Mouse (Mus musculus) naive thymus-derived CD4-positive, alpha-beta T cell, adult 2 months (primary cell): ENCODE results near the gene Ndufb4.
"Not testable (repeated sequence)": the region's sequence is repeated elsewhere in the genome, so short reads cannot be mapped to it uniquely, and the experiment has no call there.

Experiments
- DNase-seq: peaks from one replicate; pipeline ENCODE4 v3.0.0-alpha.2; 2011; ENCODE audit warnings: low read depth

Ndufb4 gene

DNA sequence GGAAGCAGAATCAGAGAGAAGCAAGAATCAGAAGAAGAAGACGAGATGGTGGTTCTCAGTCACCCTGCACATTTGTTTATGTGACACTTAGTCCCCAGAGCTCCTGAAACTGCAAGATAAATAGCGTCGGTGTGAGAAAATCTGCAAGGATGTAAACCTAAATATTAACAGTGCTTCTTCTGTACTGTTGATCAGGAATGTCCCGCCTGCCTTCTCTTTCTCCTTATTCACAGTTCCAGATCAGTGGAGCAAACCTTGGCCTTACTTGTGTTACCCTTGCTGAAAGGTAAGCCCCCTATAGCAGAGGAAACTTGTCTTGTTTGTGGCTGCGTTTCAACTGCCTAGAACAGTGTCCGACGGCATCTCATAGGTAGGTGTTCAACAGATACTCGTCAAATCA lies 23.3 kb upstream of the Ndufb4 start:
- DNase-seq: no peak

DNA sequence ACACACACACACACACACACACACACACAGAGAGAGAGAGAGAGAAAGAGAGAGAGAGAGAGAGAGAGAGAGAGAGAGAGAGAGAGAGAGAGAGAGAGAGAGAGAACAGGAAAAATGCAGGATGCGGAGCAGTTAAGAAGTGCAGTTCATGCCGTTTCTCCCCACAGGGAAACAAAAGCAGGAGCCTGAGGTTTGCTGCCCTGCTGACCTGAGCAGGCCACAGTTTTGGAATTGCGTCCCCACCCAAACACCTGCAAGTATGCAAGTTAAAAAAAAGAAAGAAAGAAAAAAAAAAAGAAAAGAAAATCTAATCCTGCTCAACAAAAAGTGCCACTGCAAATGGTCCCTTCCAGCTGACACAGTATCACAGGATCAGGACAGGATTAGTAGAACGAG lies 22.4 kb upstream of the Ndufb4 start:
- DNase-seq: no peak

DNA sequence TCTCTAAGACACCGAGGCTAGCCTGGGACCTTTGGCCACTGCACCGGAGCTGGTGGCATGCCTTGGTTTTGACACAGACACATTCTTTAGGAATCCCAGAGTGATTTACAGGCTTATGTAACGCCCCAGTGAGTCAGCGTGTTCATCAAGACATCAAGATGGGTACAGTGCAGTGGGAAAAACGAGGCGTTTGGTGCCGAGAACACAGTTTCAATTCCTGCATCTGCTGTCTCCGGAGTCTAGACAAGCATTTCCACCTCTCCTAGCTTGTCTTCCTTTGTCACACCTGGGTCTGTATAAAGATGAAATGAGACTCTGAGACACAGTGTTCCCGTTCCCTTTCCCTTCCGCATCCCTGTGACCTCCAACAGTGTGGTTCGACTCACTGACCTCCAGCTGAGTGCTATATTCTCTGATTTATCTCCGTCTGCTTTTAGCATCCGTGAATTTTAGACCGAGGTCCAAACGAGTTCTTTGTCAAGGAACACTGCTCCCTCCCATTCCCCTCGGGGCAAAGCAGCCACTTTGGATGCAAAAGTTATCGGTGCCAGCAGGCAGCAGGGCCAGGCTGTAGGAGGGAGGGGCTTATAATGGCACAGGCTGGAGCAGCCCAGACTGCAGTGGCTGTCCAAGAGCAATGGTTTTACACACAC lies 21.9 kb upstream of the Ndufb4 start:
- no peak for DNase-seq

DNA sequence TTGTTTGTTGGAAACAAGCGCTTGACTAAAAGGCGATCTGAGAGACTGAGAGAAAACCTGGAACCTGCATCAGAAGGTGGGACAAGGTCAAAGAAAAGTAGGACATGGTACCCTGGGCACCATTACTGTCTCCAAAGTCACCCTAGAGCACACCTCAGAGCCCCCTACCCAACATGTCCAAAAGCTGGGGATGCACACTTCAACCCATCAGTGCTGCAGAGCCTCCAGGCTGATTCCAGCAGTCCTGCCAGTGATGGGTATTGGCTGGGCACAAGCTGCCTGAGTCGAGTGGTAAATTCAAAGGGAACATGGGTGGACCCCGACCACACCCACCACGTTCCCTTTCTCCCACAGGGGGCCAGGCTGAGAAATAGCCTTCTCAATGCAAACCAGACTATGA lies 21.1 kb upstream of the Ndufb4 start:
- no peak for DNase-seq

DNA sequence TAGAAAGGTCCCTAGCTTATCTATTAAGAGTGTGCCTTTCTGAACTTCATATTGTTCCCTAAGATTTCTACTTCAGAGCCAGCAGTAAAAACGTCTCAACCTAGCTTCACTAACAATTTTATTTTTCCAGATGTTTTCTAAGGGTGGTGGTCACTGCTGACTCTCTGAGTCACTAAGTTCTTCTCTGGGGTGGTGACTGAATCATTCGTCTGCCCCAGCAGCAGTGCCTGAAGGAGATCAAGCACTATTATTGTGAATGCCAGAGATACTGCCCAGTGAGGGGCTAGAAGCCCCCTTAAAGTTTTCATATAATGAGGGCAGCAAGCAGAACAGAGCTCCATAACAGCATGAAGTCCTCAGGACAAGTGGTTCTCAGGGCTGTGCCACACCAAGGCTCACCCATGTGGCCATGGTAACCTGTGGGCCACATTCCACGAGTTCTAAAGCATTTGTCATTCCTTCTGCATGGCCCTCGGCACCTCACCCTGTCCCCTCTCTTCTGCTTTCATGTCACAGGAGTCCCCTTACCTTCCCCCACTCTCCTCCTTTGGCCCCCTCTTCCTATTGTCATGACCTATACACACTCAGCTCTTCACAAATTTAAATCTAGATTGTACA lies 16.5 kb upstream of the Ndufb4 start:
- DNase-seq: no peak

DNA sequence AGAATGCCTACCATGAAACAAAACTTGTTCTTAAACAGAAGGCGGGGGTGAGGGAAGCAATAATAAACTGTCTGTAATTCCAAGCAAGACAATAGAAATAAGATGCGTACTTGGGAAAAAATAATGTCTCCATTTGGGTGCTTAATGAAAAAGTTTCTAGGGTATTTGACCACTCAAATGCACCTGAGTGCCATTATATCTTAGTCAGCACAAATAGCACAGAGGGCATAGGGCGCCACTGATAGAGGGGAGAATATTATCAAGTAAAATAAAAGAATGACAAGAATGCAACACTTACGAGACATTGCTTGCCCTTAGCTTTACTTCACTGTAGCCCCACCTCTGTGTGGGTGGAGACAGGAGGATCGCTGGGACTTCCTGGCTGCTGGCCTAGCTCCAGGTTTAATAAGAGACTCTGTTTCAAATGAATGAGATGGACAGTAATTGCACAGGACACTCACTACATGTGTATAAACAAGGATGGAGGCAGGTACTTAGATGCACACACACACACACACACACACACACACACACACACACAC lies 11.2 kb upstream of the Ndufb4 start:
- no peak for DNase-seq

DNA sequence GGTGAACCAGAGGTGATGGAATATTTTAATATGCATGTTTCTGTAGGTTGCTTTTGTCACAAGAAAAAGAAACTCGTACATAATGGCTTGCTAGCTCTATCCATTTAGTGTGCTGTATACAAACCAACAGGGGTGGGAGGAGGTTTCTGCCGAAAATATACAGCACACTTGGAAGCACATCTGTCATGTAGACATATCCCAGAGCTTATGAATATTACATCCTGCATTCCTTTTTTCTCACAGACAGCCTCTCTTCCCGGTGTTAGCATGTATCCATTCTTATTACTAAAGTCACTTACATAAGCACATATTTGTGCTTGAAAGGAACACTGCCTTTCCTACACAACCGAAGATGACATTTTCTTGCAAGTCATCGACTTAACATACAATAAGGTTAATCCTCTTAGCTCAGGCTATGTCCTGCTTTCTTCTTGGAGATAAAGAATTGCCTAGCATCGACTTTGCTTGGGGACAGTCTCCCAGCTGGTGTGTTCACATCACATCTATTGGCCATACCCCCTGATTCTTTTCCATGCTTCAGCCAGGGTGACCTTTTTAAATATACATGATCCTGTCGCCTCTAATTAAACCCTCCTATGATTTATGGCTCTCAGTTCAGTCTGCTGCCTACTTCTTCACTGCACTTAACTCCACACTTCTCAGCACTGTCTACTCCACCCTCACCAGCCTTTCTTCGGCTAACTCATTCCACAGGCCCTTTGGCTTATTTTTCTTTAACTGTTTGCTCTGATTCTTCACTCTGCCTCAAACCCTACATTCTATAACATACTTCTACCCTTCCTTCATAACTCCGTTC lies 9.6 kb upstream of the Ndufb4 start:
- DNase-seq: no peak

DNA sequence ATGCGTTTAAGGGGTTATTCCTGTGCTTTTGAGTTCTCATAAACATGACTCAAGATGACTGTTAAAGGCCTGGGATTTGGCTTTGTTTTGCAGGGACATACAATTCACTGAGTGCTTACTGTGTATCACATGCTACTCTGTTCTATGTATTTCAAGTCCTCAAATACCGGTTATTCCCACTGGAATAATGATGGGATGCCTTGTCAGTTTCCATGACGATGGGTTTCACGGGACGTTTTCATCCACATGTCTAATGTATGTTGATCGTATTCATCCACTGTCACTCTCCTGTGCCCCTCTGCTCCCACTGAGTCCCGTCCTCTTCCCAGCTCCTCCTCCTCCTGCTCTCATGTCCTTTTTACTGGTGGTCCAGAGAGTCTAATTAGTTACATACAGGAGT lies 2.5 kb upstream of the Ndufb4 start:
- DNase-seq: no peak

DNA sequence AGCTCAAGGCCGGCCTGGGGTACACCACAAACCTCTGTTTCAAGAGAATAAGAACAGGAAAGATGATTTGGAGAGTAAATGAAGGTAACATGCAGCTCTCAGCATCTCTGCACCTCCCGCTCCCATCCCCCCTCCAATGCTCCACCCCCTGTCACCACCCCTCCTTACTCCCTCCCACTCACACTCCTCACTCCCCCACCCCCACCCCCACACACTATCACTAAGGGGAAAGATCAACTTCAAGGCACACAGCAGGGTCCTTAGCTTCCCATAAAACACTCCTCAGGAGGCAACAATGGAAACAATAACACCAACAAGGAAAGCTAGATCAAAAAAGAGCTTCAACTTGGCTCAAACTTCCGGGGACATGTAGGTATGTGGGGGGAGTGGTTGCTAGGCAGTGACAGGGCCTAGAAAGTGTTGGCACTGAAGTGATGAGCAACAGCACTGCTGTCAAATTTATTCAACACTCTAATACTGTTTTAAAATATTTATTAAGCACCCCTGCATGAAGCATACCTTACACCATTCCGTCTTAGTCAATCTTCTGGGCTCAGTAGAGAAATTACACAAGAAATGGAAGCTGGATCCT lies 1.6 kb upstream of the Ndufb4 start:
- no peak for DNase-seq

DNA sequence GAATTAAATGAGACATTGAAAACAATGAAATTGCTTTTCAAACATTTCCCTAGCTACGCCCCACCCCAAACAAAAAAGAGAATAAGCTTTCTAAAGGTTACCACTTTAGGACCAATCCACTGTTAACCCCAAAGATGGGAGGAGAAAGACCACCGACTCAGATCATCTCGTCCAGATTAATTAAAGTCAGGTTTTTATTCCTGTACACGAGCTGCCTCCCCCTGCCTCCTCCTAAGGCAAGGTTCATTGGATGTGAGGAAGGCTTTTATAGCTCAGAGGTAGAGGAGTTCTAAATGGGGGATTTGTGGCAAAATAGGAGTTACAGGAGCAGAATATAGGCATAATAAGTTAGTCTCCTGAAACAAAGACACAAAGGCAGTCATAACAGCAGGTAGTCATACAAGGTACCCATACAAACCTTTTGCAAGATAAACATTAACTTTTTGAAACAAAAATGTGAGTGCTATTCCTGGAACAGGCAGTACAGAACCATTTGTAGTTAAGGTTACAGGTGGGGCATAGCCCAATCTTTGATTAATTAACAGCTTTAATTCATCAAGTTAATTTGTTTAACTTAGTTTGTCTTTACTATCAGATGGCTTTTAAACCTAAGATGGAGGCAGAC lies 690 bp upstream of the Ndufb4 start:
- peak; percentile 21 for DNase-seq

DNA sequence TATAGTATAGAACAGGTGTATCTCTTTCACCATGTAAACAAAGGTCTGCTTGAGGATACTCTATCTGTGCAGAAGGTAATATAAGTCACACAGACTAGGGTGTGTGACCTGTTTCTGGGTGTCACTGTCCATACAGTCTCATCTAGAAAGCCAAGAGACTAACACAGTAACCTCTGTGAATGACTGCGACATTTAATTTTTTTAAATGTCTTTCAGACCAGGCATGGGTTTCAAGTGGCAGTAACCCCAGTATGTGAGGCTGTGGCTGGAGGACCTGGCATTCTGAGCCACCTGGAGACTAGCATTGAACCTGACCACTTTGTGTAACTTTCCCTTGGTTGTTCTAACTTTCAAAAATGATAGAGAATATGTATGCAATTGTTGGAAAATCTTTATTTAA lies 1.2 kb downstream of the Ndufb4 start:
- DNase-seq: peak; percentile 14

DNA sequence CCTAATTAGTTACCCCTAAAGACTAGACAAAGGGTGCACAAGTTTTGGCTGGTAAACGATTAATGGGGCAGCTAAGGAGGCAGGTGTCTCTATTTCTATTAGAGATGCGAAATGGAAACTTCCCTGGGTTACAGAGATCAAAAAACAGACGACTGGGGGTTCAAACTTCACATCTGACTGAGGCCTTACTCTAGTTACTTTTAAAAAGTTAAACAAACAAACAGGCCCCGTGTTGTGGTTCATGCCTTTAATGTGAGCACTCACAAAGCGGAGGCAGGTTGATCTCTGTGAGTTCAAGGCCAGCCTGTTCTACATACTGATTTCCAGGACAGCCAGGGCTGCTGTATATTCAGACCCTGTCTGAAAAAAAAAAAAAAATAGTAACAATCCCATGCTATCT lies 1.6 kb downstream of the Ndufb4 start:
- no peak for DNase-seq

DNA sequence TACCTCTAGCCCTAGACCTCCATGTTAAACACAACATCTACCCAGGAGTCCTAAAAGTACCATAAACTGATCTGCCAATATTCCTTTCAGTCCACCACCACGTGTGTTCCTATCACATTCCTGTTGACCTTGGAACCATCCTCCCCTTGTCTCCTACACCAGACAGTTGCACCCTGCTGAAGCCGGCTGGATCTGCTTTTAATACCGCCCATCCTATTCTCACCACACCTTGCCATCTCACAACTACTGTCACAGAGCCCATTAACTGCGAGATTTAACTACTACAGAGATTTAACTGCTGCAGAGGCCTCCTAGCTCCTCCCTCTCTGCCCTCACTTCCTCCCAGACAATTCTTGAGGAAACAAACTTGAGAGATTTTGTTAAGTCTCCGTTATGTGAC lies 2.8 kb downstream of the Ndufb4 start:
- DNase-seq: peak; percentile 20

DNA sequence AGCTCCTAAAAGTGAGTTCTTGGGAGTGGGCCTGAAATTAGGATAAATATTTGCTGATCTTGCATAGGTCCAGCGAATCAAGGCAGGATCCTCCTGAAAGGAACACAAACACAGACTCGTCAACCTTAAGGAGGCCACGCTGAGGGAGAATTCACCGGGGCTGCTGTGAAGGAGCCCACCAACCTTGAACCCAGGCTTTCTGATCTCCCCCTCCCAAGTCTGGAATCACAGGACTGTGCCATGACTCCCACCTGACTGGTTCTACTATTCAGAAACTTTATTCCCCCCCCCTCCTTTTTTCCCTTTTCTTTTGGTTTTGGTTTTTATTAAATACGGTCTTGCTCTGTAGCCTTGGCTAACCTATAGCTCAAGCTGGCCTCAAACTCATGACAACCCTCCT lies 5.2 kb downstream of the Ndufb4 start:
- DNase-seq: no peak

DNA sequence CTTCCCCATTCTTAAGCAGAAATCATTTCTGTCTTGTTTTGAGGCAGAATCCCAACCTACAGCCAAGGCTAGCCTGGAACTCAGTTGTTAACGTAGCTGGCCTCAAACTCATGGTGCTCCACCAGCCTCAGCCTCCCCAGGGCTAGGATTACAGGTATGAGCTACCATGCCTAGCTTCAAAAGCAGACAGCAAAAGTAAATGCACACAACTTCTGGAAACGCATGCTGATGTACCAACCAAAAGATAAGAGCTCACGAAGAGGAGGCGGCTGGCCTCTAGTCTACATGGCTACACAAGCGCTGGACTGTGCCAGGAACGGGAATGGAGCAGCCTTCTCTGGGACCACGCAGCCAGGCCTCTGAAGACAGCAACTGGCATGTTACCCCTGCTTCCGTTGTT lies 6.3 kb downstream of the Ndufb4 start:
- DNase-seq: no peak

DNA sequence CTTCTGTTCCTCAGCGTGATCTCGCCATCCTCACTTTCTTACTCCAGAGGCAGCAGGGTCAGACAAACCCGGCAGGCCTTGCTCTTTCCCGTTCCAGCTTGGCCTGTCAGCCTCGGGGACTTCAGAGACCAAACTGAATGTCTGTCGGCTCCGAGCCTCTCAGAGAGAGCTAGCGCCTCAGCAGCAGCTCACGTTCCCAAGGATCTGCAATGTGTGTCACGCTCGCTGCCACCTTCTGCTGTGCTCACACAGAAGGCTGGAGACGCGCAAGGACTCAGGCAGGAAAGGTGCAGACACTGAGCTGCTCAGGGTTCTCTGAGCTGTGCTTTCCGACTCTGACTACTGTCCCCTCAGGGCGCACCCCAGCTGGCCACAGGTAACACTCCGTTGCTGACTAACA lies 7.2 kb downstream of the Ndufb4 start:
- DNase-seq: no peak

DNA sequence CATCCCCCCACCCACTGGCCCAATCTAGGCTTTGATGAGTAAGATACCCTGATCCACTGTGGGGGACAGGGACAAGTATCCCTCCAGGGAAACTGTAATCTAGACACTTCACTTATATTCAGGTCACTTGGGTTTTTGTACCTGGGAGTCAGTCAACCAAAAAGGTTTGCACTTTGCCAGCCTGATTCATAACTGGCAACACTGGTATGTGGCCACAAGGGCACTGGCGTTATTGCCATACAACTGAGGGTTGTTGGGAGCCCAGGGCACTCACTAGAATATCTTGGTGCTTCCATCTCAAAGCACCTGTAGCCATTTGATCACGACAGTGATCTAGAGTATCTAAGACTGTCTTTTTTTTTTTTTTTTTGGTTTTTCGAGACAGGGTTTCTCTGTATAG lies 8.5 kb downstream of the Ndufb4 start:
- no peak for DNase-seq

DNA sequence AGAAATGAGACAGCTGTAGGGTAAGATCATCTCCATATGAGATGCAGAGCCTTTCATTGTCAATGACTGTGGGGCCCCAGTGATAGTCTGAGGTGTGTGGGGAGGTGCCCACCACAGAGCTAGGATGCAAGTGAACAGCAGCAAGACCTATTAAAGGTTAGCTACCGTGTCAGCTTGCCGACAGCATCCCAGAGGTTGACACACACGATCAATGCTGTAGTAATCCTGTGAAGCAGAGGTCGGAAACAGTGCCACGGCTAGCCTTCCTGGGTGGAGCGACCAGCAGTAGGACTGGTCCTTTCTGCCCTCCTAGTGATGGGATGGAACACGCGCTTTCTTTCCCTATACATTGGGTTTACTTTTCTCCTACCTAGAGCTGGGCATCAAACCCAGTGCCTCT lies 9.0 kb downstream of the Ndufb4 start:
- no peak for DNase-seq

DNA sequence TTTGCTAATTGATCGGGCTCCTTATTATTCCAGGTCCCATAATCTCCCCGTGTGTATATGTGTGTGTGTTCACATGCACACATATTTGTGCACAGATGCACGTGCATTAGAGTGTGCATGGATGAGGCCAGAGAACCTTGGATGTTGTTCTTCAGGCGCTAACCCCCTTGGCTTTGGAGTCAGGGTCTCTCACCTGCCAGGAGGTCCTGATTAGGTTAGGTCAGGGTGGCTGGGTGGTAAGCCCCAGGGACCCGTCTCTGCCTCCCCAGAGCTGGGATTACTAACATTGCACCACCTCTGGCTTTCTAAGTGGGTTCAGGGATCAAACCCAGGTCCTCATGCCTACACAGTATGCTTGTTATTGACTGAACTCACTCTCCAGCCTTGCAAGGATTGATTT lies 9.8 kb downstream of the Ndufb4 start:
- no peak for DNase-seq

DNA sequence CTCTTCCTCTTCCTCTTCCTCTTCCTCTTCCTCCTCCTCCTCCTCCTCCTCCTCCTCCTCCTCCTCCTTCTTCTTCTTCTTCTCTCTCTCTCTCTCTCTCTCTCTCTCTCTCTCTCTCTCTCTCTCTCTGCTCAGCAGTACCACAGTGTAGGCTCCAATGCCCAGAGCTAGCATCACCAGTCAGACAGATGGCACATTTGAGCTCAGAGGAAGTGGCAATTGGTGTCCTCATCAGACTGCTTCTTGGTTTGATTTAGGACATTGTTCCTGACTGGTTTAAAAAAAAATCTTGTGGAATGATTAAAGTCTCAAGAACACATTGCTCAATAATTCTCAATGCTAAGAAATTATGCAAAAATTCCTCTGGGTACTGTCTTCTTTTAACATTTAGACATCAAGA lies 13.7 kb downstream of the Ndufb4 start:
- DNase-seq: not testable (repeated sequence)

DNA sequence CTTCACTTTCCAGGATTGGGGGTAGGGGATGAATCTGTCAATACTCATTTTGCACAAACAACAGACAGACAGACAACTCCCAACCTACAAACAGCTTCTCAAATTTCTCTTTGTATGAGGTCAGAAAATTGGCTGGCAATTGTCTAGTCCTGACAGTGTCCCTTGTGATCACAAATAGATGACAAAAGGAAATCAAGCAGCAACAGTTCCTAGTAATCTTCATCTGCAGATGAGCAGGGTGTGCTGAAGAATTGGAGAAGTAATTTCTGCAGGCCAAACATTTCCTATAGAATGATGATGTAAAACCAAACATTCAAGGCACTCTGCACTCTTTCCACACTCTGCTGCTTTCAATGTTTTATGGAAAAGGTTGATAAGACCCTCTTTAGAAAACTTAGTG lies 16.5 kb downstream of the Ndufb4 start:
- DNase-seq: no peak

DNA sequence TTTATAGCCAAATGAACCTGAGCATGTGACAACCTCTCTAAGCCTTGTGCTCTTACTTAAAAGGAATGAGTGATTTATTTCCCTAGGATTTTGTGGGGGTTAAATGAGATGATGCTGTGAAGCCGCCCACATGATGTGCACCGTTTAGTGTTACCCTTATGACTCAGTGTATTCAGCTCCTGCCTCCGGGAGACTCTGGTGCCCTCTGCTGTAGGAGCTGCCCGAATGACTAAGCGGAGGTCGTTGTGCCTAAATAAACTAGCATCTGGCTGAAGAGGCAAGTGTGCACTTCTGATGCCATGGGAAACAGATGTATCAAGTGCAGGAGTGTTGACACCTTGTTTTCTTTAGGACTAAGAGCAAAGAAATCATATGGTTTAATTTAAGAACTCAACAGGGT lies 18.1 kb downstream of the Ndufb4 start:
- DNase-seq: no peak
